Mouse (Mus musculus) gastrocnemius, postnatal 10 days (tissue): ENCODE results near the gene Klrb1f. TPM values are rescaled to one million over a fixed set of nuclear protein-coding genes. Genes with fewer than 3 reads are reported as not detected.

Experiments used
- total RNA-seq, 2 experiments: library from RNA; stranded (reverse); gene quantifications; 2 replicates each; pipeline ENCODE4 v1.2.3; 2021

Gene Klrb1f
- total RNA-seq, 2 experiments from 2014 or later: not detected

Other genes with a start within 250 kb of the Klrb1f start
- gene Gm44511, start 219.6 kb upstream of the Klrb1f start, total RNA-seq: not detected
- not detected for gene Klrb1b, start 219.6 kb upstream of the Klrb1f start, total RNA-seq
- under 1 TPM in 1 of 2 experiments, not detected in 1; 0.16 TPM for gene Clec2i, start 158.3 kb upstream of the Klrb1f start, total RNA-seq
- under 1 TPM; 0.14 to 0.54 TPM for gene BC035044, start 154.8 kb upstream of the Klrb1f start, total RNA-seq
- 1 to 10 TPM; 2.2 to 3.1 TPM for gene Clec2g, start 111.5 kb upstream of the Klrb1f start, total RNA-seq
- gene Clec2e, start 55.0 kb downstream of the Klrb1f start, total RNA-seq: under 1 TPM; 0.47 to 0.92 TPM
- gene Clec2d, start 134.7 kb downstream of the Klrb1f start, total RNA-seq: 10 to 100 TPM; 45.3 to 49.5 TPM
- under 1 TPM; 0.16 to 0.23 TPM for gene Cd69, start 229.5 kb downstream of the Klrb1f start, total RNA-seq